Mouse (Mus musculus) MEL (cell line): Measurements from ENCODE around the gene 2410004B18Rik.

Experiments
- BHLHE40 ChIP-seq: IDR thresholded peaks from 2 replicates; pipeline ENCODE4 v1.6.1; 2012; ENCODE audit warnings: low read depth, mild to moderate bottlenecking, inconsistent platforms, low read length, improper control_type of control experiment, borderline replicate concordance
- CTCF ChIP-seq, 3 experiments: IDR thresholded peaks in 2 of 3; conservative IDR thresholded peaks in 1 of 3; 2 replicates each; pipeline ENCODE4 v1.5.1; 2011 to 2012; ENCODE audit warnings: low read length in 3 of 3, low read depth in 2 of 3, mild to moderate bottlenecking in 2 of 3, improper control_type of control experiment in 1 of 3, inconsistent platforms in 1 of 3, mixed read lengths in 1 of 3, moderate library complexity in 1 of 3; ENCODE audit not compliant: control insufficient read depth in 1 of 3, insufficient read depth in 1 of 3, poor library complexity in 1 of 3, severe bottlenecking in 1 of 3
- ELF1 ChIP-seq: IDR thresholded peaks from 2 replicates; pipeline ENCODE4 v1.6.1; 2014; ENCODE audit warnings: low read depth, mild to moderate bottlenecking, inconsistent platforms, low read length, improper control_type of control experiment, moderate library complexity
- EP300 ChIP-seq, 2 experiments: IDR thresholded peaks; 2 replicates each; pipeline ENCODE4 v1.6.1; 2011; ENCODE audit warnings: improper control_type of control experiment in 2 of 2, low read length in 2 of 2, low read depth in 1 of 2, mild to moderate bottlenecking in 1 of 2
- GABPA ChIP-seq: IDR thresholded peaks from 2 replicates; pipeline ENCODE4 v1.6.1; 2012; ENCODE audit warnings: low read depth, mild to moderate bottlenecking, inconsistent platforms, low read length, improper control_type of control experiment, moderate library complexity
- MAFK ChIP-seq: IDR thresholded peaks from 2 replicates; pipeline ENCODE4 v1.6.1; 2011; ENCODE audit warnings: low read depth, mild to moderate bottlenecking, low read length, improper control_type of control experiment, borderline replicate concordance
- NRF1 ChIP-seq: IDR thresholded peaks from 2 replicates; pipeline ENCODE4 v1.6.1; 2014; ENCODE audit warnings: low read depth, mild to moderate bottlenecking, inconsistent platforms, low read length, improper control_type of control experiment, moderate library complexity; ENCODE audit not compliant: poor library complexity, insufficient read depth, severe bottlenecking
- POLR2A ChIP-seq, 2 experiments: IDR thresholded peaks; 2 replicates each; pipeline ENCODE4 v1.6.1; 2011 to 2012; ENCODE audit warnings: low read length in 2 of 2, mild to moderate bottlenecking in 2 of 2, control low read depth in 1 of 2, improper control_type of control experiment in 1 of 2, low read depth in 1 of 2, moderate library complexity in 1 of 2; ENCODE audit not compliant: control insufficient read depth in 1 of 2, insufficient read depth in 1 of 2, poor library complexity in 1 of 2
- RAD21 ChIP-seq: IDR thresholded peaks from 2 replicates; pipeline ENCODE4 v1.6.1; 2011; ENCODE audit warnings: mild to moderate bottlenecking, low read depth, low read length, improper control_type of control experiment
- USF1 ChIP-seq: IDR thresholded peaks from 2 replicates; pipeline ENCODE4 v1.6.1; 2014; ENCODE audit warnings: low read depth, mild to moderate bottlenecking, inconsistent platforms, low read length, improper control_type of control experiment, moderate library complexity
- ZKSCAN1 ChIP-seq: IDR thresholded peaks from 2 replicates; pipeline ENCODE4 v1.6.1; 2012; ENCODE audit warnings: low read depth, mild to moderate bottlenecking, inconsistent platforms, low read length, improper control_type of control experiment, moderate library complexity
- ZNF384 ChIP-seq: IDR thresholded peaks from 2 replicates; pipeline ENCODE4 v1.6.1; 2012; ENCODE audit warnings: low read depth, mild to moderate bottlenecking, inconsistent platforms, low read length, improper control_type of control experiment

DNA sequence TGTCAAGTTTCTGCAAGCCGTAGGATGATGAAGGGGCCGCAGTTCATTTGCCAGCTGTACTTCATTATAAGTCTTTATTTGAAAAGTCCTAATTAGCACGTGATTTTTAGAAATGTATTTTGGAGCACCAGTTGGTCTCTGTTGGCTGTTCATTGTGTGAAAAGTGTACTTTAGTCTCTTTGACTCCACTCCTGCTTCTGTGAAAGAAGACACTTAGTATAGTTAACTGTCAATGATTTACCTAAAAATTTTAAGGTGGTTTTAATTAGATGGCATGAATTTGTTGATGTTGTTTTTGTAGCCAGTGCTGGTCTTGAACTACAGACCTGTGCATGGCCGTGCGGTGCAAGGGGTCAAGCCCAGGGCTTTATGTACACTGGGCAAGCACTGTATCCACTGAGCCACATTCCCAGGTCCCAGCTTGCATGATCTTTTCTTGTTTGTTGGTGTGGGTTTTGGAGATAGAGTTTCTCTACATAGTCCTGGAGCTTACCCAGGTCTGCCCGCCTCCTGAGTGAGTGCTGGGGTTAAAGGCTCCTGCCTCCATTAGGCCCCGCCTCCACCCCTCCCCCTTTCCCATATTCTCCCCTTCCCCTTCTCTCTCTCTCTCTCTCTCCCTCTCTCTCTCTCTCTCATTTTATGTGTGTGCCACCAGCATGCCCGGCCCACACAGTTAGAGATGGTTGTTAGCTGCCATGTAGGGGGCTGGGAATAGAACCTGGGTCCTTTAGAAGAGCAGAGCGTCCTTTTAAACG is 54.3 kb downstream of the 2410004B18Rik start:
- TF ChIP-seq POLR2A (IDR thresholded peaks at IDR 0.05; ENCODE audit: control insufficient read depth in 1 of 2, insufficient read depth in 1 of 2, low read depth in 1 of 2, low read length in 2 of 2, poor library complexity in 1 of 2) (no peak), CTCF (IDR thresholded peaks at IDR 0.05 in 2 of 3, conservative IDR thresholded peaks at IDR 0.05 in 1 of 3; ENCODE audit: control insufficient read depth in 1 of 3, insufficient read depth in 1 of 3, low read depth in 2 of 3, low read length in 3 of 3, poor library complexity in 1 of 3, severe bottlenecking in 1 of 3) (no peak), NRF1 (no peak), ZKSCAN1 (no peak), MAFK (no peak), RAD21 (no peak), USF1 (no peak), ELF1 (no peak), ZNF384 (no peak), GABPA (no peak), BHLHE40 (no peak), EP300 (IDR thresholded peaks at IDR 0.05; ENCODE audit: low read depth in 1 of 2, low read length in 2 of 2) (no peak)
